Mouse (Mus musculus): ENCODE measurements at regions not wholly inside any gene's neighbourhood (a gene's known extent, or its start where the extent isn't known, plus 50 kb on each side); places are given as distances from the start of the nearest gene placed in this dataset.

DNA sequence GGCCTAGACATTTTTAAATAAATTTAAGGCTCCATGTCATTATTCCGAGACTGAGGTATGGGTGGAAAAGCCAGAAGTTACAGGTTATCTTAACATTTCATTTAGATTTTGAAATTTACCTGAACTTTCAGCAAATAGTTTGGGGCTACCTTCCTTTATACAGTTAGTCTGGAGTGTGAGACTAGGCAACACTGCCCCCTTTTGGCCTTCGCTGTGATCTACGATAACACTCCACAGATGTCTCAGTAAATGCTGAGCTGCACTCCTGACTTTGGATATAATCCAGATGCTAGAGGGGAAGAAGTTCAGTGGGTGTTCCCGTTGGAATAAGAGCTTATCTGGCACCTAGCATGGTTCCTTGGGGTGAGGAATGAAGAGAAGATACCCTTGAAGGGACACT, 224.6 kb downstream of the Nsun3 start:
- TF ChIP-seq CTCF (IDR thresholded peaks at IDR 0.05; ENCODE audit: low read depth, low read length) = no peak
- no peak for TF ChIP-seq POLR2A (IDR thresholded peaks at IDR 0.05; ENCODE audit: borderline replicate concordance, low read depth, low read length)
